Mouse (Mus musculus) neural tube, embryonic 12.5 days (tissue): ENCODE data around the gene Rhog. TPM values are rescaled to one million over a fixed set of nuclear protein-coding genes. Genes with fewer than 3 reads are reported as not detected.
"Not testable (repeated sequence)": the region's sequence is repeated elsewhere in the genome, so short reads cannot be mapped to it uniquely, and the experiment has no call there.

Experiments
- ATAC-seq: fragments of 200-750 bp; cut with Nextera tagmentation; 2 replicates; pipeline ENCODE4 v1.8.0; 2017; ENCODE audit warnings: low read depth, mild to moderate bottlenecking, moderate TSS enrichment, moderate library complexity; ENCODE audit not compliant: low FRiP score
- H3K27ac ChIP-seq: fragments of 300-500 bp; sonication (generic); 2 replicates; pipeline ENCODE4 v1.5.1; 2016
- H3K27me3 ChIP-seq: fragments of 300-500 bp; sonication (generic); replicated peaks from 2 replicates; pipeline ENCODE4 v1.6.1; 2016; ENCODE audit warnings: mild to moderate bottlenecking
- H3K36me3 ChIP-seq: fragments of 300-500 bp; sonication (generic); 2 replicates; pipeline ENCODE4 v1.6.1; 2016; ENCODE audit warnings: mild to moderate bottlenecking
- H3K4me1 ChIP-seq: fragments of 300-500 bp; sonication (generic); 2 replicates; pipeline ENCODE4 v1.6.1; 2016
- H3K4me2 ChIP-seq: fragments of 300-500 bp; sonication (generic); replicated peaks from 2 replicates; pipeline ENCODE4 v1.6.1; 2016; ENCODE audit warnings: mild to moderate bottlenecking
- H3K4me3 ChIP-seq: fragments of 300-500 bp; sonication (generic); 2 replicates; pipeline ENCODE4 v1.5.1; 2016
- H3K9ac ChIP-seq: fragments of 300-500 bp; sonication (generic); 2 replicates; pipeline ENCODE4 v1.6.1; 2016; ENCODE audit warnings: mild to moderate bottlenecking
- H3K9me3 ChIP-seq: fragments of 300-500 bp; sonication (generic); 2 replicates; pipeline ENCODE4 v1.6.1; 2016; ENCODE audit warnings: mild to moderate bottlenecking
- WGBS: fragments of 180-500 bp; shearing (Covaris S2); methylation state at CpG from one replicate; pipeline ENCODE4 v1.1.7; 2016; 5-methylcytosine and 5-hydroxymethylcytosine counted together
- polyA plus RNA-seq: library from polyadenylated mRNA; unstranded; fragments of >200 nt; fragmentation: Nextera tagmentation; extraction: Ambion mirVana; gene quantifications from 2 replicates; pipeline ENCODE4 v1.2.1, GENCODE M21; 2016

The Rhog gene
- polyA plus RNA-seq, 1 experiment from 2014 or later = 28.2 TPM

DNA sequence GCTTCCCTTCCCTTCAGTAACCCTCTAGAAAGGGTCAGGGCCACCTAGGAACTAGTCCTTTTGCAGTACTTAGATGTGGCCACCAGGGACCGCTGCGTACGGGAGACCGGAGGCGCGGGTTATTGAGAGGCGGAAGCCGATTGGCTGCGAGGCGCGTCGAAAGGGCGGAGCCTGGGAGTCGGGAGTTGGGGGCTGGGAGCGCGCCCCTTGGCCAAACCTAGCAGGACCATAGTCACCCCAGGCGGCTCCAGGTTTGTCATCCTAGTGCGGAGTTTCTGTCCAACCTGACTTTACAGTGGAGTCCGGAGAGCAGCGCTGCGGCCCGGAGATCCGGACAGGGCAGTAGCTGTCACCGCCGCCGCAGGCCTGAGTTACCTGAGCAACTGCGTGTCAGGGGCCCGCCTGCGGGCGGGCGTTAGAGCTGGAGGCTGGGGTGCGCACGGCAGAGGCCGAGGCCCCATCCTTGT lies 11.3 kb upstream of the Rhog start:
- Histone ChIP-seq H3K9ac (peak overlapping the region; percentile 65), H3K27me3 (peaks cover 11% of the 10 kb centered on the region), H3K4me1 (peaks cover 6% of the 10 kb centered on the region; the same call in 1 of the 2 replicates), H3K4me2 (peak overlapping the region; percentile 99), H3K27ac (no peak overlapping the region), H3K9me3 (no peaks in the 10 kb centered on the region), H3K36me3 (no peaks in the 10 kb centered on the region), H3K4me3 (peak overlapping the region; percentile 87)
- peak; percentile 90 for ATAC-seq
- WGBS = under 1% methylated on average over 34 of the region's 34 CpGs

DNA sequence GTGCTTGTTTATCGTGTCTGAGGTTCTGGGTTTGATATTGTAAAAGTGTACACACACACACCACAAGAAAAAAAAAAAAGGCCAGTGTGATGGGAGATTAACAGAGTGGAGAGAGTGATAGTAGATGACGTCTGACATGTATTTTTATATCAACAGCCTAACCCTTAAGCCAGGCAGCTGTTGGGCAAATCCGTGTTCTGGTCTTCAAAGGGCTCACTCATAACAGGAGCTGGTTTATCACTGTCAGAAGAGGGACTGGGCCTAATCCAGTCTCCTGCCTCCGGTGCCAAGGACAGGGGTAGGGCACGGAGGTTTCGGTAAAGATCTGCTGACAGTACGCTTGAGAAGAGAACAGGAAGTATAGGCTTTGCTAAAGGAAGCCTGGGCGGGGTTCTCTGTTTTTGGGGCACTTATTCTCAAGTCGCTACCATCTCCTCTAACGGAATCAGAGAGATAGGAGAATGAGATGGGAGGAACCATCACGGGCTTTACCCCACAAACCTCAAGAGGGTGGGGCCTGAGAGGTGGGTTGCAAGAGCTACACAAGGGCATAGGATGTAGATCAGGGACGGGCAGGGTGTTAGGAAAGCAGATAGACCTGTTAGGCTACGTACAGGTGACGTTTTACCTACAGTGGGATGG lies 10.7 kb upstream of the Rhog start:
- peak overlapping the region; percentile 87; the same call in 1 of the 2 replicates for H3K4me3 ChIP-seq
- 53% methylated on average over 14 of the region's 14 CpGs for WGBS
- ATAC-seq = peak; percentile 49
- H3K27ac ChIP-seq = no peak overlapping the region
- no peaks in the 10 kb centered on the region for H3K9me3 ChIP-seq
- H3K27me3 ChIP-seq = peaks cover 11% of the 10 kb centered on the region
- H3K9ac ChIP-seq = no peak overlapping the region
- H3K4me2 ChIP-seq = peak overlapping the region; percentile 99; the same call in 1 of the 2 replicates
- peaks cover 6% of the 10 kb centered on the region; the same call in 1 of the 2 replicates for H3K4me1 ChIP-seq
- H3K36me3 ChIP-seq = no peaks in the 10 kb centered on the region

DNA sequence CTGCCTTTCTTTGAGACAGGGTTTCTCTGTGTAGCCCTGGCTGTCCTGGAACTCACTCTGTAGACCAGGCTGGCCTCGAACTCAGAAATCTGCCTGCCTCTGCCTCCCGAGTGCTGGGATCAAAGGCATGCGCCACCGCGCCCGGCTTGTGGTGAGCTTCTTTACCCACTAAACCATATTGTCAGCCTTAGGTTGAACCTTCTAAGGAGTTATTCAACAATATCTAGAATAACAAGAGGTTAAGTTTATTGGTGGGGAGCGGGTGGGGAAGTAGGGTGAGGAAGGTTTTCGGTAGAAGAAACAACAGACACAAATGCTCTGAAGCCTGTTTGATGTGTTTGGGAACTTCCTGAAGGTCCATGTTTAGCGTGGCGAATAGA lies 10.2 kb upstream of the Rhog start:
- H3K36me3 ChIP-seq, H3K4me3 ChIP-seq, H3K27ac ChIP-seq, H3K9ac ChIP-seq, H3K9me3 ChIP-seq, H3K4me2 ChIP-seq, H3K4me1 ChIP-seq, ATAC-seq: not testable (repeated sequence)
- peaks cover 11% of the 10 kb centered on the region for H3K27me3 ChIP-seq
- 94% methylated on average over 10 of the region's 10 CpGs for WGBS

DNA sequence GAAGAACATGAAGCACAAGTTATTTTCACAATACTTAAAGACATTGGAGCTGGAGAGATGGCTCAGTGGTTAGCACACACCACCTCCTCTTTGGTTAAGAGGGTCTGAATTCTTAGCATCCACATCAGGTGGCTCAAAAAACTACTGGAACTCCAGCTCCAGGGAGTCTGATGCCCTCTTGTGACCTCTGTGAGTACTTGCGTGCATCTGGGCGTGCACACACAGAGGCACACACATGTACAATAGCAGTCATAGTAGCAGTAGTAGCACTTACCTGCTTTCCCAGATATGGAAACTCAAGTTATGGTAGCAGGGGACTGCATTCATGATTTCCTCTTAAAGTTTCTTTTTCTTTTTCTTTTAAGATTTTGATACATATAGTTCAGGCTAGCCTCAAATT lies 7.2 kb upstream of the Rhog start:
- Histone ChIP-seq H3K27ac (no peak overlapping the region), H3K9me3 (no peaks in the 10 kb centered on the region), H3K9ac (no peak overlapping the region), H3K27me3 (no peaks in the 10 kb centered on the region), H3K4me1 (peaks cover 2% of the 10 kb centered on the region; the same call in 1 of the 2 replicates), H3K4me3 (no peak overlapping the region), H3K4me2 (no peak overlapping the region), H3K36me3 (no peaks in the 10 kb centered on the region)
- ATAC-seq = no peak
- WGBS = 94% methylated on average over 2 of the region's 2 CpGs

DNA sequence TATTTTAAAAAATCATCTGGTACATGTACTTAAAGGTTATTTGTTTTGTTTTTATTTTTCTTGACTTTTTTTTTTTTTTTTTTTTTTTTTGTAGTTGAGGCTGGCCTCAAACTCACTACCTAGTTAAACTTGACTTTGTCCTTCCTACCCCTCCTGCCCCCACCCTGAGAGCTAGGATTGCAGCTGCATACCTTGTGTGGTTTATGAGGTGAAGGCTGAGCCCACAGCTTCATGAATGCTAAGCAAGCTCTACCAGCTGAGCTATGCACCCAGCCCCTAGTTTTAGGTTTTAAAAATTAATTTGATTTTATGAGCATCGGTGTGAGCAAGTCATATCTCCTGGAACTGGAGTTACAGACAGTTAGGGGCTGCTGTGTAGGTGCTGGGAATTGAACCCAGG lies 4.7 kb upstream of the Rhog start:
- no peaks in the 10 kb centered on the region for H3K27me3 ChIP-seq
- no peak overlapping the region for H3K4me2 ChIP-seq
- no peaks in the 10 kb centered on the region for H3K4me1 ChIP-seq
- no peak for ATAC-seq
- no peak overlapping the region for H3K27ac ChIP-seq
- no peak overlapping the region for H3K9ac ChIP-seq
- no peaks in the 10 kb centered on the region for H3K36me3 ChIP-seq
- no peaks in the 10 kb centered on the region for H3K9me3 ChIP-seq
- WGBS = 95% methylated on average over 1 of the region's 1 CpGs
- no peak overlapping the region for H3K4me3 ChIP-seq

DNA sequence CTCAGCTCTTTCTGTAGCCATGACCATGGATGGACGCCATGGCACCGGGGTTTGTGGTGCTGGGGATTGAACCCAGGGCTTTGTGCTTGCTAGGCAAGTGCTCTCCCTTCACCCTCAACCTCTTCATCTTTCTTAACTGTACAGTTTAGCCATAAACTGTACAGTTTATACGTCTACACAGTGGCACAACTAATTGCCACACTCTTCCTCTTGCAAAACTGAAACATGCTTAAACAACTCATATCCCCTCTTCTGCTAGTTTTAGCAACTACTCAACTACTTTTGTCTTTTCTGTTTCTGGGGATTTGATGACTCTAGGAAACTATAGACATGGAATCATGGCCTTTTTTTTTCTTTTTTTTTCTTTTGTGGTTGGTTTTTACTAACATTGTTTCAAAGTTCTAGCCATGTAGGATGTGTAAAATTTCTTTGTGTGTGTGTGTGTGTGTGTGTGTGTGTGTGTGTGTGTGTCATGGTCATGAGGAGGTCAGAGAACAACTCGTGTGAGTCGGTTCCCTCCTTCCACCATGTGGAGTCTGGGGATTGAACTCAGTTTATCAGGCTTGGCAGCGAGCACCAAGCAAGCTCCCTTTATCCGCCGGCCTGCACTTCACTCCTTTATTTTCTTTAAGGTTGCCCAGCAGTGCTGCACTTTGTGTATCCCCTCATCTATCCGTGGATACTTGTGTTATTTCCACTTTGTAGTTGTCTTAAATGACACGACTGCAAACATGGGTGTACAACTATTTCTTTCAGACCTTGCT lies 4.0 kb upstream of the Rhog start:
- Histone ChIP-seq H3K4me1 (no peaks in the 10 kb centered on the region), H3K36me3 (no peaks in the 10 kb centered on the region), H3K27ac (no peak overlapping the region), H3K9ac (no peak overlapping the region), H3K4me2 (no peak overlapping the region), H3K4me3 (no peak overlapping the region), H3K9me3 (no peaks in the 10 kb centered on the region), H3K27me3 (no peaks in the 10 kb centered on the region)
- ATAC-seq = no peak
- 83% methylated on average over 10 of the region's 10 CpGs for WGBS

DNA sequence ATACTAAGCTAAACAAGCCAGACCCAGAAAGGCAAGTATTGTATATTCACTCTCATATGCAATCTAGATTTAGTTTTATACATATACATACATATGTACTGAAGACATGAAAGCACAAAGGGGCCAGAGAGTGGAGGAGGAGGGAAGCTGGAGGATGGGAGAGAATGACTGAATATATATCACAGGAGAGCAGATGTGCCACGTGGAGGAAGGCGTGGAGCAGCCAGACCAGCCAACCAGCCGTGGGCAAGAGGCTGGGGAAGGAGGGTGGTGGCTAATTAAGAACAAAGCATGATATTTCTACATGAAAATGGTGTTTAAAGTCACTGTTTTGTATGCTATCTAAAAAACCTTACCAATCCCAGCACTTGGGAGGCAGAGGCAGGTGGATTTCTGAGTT lies 2.9 kb upstream of the Rhog start:
- no peak for ATAC-seq
- WGBS = 60% methylated on average over 3 of the region's 3 CpGs
- Histone ChIP-seq H3K9ac (no peak overlapping the region), H3K27me3 (no peaks in the 10 kb centered on the region), H3K9me3 (no peaks in the 10 kb centered on the region), H3K27ac (no peak overlapping the region), H3K36me3 (no peaks in the 10 kb centered on the region), H3K4me2 (no peak overlapping the region), H3K4me3 (no peak overlapping the region), H3K4me1 (no peaks in the 10 kb centered on the region)

DNA sequence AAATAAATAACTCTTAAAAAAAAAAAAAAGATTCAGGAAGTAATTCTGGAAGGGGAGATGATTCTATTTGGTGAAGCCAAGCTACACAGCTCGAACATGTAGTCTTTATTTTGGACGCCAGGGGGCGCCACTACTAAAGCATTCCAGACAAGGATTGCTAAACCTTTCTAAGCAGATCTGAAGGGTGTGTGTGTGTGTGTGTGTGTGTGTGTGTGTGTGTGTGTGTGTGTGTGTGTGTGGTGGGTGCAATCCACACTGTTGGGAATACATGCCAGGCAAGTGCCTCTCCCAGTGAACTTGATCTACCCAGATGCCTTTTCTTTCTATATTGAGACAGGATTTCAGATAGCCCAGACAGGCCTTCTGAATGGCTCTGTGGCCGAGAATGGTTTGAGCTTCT lies 2.3 kb upstream of the Rhog start:
- Histone ChIP-seq H3K4me1 (no peaks in the 10 kb centered on the region), H3K4me3 (no peak overlapping the region), H3K9me3 (no peaks in the 10 kb centered on the region), H3K27ac (no peak overlapping the region), H3K36me3 (no peaks in the 10 kb centered on the region), H3K9ac (no peak overlapping the region), H3K27me3 (no peaks in the 10 kb centered on the region), H3K4me2 (no peak overlapping the region)
- 18% methylated on average over 4 of the region's 4 CpGs for WGBS
- peak; percentile 35 for ATAC-seq

DNA sequence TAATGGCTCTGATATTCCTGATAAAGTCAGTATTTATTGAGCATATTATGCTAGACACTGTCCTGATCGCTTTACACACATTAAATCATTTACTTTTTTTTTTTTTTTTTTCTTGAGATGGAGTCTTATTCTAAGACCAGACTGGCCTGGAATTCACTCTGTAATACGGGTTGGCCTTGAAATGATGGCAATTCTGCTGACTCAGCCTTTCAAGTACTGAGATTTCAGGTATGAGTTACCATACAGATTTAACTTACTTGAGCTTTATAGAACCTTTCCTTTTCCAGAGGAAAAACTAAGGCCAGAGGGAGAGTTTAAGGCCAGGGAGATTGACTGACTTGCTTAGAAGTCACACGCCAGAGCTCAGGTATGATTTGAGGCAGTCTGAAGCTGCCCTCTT lies 782 bp upstream of the Rhog start:
- Histone ChIP-seq H3K27me3 (no peaks in the 10 kb centered on the region), H3K9ac (no peak overlapping the region), H3K4me1 (no peaks in the 10 kb centered on the region), H3K27ac (no peak overlapping the region), H3K4me3 (no peak overlapping the region), H3K4me2 (no peak overlapping the region), H3K36me3 (no peaks in the 10 kb centered on the region), H3K9me3 (no peaks in the 10 kb centered on the region)
- no peak for ATAC-seq
- WGBS = 91% methylated on average over 3 of the region's 3 CpGs

DNA sequence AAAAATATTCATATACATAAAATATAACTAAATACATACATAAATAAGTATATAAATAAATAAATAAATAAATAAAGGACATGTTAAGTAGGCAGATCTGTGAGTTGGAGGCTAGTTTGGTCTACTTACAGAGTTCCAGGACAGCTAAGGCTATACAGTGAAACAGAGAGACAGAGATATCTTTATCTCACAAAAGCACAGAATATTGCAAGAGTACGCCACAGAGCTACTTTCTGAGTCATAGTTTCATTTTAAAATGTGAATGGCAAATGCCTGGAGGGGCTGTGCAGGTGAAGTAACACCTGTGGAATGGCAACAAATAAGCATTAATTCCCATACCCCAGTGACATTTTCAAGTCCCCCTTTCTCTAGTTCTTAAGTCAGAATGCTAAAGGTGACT lies 2.2 kb downstream of the Rhog start:
- Histone ChIP-seq H3K27me3 (no peaks in the 10 kb centered on the region), H3K4me1 (peaks cover 9% of the 10 kb centered on the region), H3K36me3 (no peaks in the 10 kb centered on the region), H3K4me2 (no peak overlapping the region), H3K9me3 (no peaks in the 10 kb centered on the region), H3K4me3 (no peak overlapping the region), H3K27ac (no peak overlapping the region), H3K9ac (no peak overlapping the region)
- 94% methylated on average over 1 of the region's 1 CpGs for WGBS
- no peak for ATAC-seq

DNA sequence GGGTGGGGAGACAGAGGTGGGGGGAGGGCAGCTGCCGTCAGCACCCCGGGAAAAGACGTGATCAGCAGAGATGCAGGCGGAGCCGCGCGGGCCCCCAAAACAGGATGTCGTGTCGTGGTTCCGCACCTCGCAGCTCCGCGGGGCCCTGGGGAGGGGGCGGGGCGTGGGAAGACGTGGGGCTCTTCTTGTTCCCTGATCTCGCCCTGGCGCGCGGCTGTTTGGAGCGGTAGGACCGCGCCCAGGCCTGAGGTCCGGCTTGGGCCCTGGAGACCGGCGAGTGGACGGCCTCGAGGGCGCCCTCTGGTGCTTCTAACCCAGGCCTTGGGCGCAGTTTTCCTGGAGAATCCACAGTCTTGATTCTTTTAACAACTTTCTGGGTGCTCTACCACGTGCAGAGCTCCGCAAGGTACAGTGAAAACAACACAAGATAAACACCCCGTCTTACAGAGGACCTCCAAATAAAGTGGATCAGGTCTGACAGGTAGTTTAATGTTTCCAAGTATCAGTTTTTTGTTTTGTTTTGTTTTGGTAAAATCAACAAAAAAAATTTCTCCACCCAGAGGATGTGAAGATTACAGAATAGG lies 5.1 kb downstream of the Rhog start:
- H3K9ac ChIP-seq = peak overlapping the region; percentile 79
- H3K36me3 ChIP-seq = no peaks in the 10 kb centered on the region
- peak; percentile 81 for ATAC-seq
- WGBS = 1% methylated on average over 33 of the region's 33 CpGs
- peak overlapping the region; percentile 87 for H3K4me2 ChIP-seq
- peak overlapping the region; percentile 85 for H3K4me3 ChIP-seq
- peak overlapping the region; percentile 50; the same call in 1 of the 2 replicates for H3K27ac ChIP-seq
- no peaks in the 10 kb centered on the region for H3K27me3 ChIP-seq
- H3K9me3 ChIP-seq = no peaks in the 10 kb centered on the region
- peaks cover 34% of the 10 kb centered on the region for H3K4me1 ChIP-seq

DNA sequence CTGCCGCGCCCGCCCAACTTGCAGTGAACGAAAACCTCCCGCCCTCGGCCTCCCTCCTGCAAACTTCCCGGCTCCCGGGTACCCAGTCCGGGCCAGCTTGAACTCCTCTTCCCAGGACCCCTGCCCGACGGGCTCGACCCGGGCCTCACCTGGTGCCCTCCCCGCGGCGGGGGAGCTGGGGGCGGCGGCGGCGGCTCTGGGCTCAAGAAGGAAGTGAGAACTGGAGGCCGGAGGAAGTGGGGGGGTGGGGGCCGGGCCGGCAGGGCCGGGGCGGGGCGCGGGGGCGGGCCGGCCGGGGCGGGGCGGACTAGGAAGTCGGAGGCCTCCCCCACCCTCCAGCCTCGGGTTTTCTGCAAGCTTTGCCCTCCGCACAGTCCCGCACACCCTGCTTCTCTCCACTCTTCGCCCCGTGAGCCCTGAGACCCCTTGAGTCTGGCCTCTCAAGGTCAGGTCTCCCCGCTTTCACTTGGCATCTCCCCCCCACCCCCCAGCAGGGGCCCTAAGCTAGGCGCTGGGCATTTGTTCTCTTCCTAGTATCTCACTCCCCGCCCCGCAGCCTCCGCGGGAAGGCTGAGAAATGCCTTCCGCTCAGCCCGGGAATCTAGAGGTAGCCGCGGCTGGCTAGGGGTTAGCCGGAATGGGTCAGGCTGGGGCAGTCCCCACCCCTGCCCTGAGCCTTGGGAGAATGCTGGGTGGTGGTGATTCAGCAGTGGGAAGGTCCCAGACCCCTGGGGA lies 5.8 kb downstream of the Rhog start:
- Histone ChIP-seq H3K4me1 (peaks cover 34% of the 10 kb centered on the region), H3K27me3 (no peaks in the 10 kb centered on the region), H3K9me3 (no peaks in the 10 kb centered on the region), H3K9ac (peak overlapping the region; percentile 79), H3K4me3 (peak overlapping the region; percentile 85), H3K27ac (peak overlapping the region; percentile 50; the same call in 1 of the 2 replicates), H3K4me2 (peak overlapping the region; percentile 87), H3K36me3 (no peaks in the 10 kb centered on the region)
- ATAC-seq = peak; percentile 76
- 1% methylated on average over 44 of the region's 49 CpGs for WGBS
